Mouse (Mus musculus): ENCODE data around the gene Pold1. TPM values are rescaled to one million over a fixed set of nuclear protein-coding genes. Genes with fewer than 3 reads are reported as not detected.

Pold1 gene
- polyA plus RNA-seq, 1 experiment from 2014 or later: 19.4 TPM

DNA sequence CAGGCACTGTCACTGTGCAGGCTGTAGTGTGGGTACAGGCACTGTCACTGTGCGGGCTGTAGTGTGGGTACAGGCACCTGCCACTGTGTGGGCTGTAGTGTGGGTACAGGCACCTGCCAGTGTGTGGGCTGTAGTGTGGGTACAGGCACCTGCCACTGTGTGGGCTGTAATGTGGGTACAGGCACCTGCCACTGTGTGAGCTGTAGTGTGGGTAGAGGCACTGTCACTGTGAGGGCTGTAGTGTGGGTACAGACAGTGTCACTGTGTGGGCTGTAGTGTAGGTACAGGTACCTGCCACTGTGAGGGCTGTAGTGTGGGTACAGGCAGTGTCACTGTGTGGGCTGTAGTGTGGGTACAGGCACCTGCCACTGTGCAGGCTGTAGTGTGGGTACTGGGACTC lies 64.5 kb downstream of the Pold1 start:
- Histone ChIP-seq H3K9ac (ENCODE audit: low read depth, low read length) (no peak overlapping the region), H3K9me3 (replicated peaks; ENCODE audit: control insufficient read depth, low read length, poor library complexity, severe bottlenecking) (no peaks in the 10 kb centered on the region), H3K27me3 (ENCODE audit: control insufficient read depth, insufficient read depth, low read depth, low read length) (peaks cover 3% of the 10 kb centered on the region), H3K4me2 (ENCODE audit: low read length) (no peak overlapping the region), H3K27ac (ENCODE audit: low read length) (no peak overlapping the region), H3K4me1 (ENCODE audit: control insufficient read depth, insufficient read depth, low read length) (no peaks in the 10 kb centered on the region), H3K4me3 (ENCODE audit: low read depth, low read length) (no peak overlapping the region), H3K36me3 (ENCODE audit: control insufficient read depth, insufficient read depth, low read length) (peaks cover 8% of the 10 kb centered on the region)
- ATAC-seq: no peak
- WGBS: 100% methylated on average over 1 of the region's 1 CpGs

DNA sequence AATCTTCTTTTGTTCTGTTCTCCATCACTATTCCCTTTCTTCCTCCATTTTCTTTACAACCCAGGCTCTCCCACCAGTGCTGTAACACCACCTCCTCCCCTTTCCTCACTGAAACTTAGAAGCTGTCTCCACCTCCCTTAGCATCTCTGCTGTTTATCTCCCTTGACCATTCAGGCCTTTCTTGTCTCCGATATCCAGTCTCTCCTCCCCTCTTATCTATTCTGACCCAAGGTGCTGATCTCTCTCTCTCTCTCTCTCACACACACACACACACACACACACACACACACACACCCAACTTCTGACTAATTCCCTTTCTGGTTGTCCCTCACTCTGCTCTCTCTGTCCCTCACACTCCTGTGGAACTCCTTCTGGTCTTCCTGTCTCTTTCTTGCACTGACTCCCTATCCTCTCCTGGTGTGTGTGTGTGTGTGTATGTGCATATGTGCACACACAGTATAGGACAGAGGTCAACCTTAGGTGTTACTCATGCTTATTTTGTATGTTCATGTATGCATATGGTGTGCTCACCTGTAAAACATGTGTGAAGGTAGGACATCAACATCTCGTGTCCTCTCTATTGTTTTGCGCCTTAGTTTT lies 65.7 kb downstream of the Pold1 start:
- Histone ChIP-seq H3K4me1 (ENCODE audit: control insufficient read depth, insufficient read depth, low read length) (no peaks in the 10 kb centered on the region), H3K9ac (ENCODE audit: low read depth, low read length) (0 out of 2 replicates have a peak overlapping the region, but pooled peaks have one; percentile 38), H3K27ac (ENCODE audit: low read length) (no peak overlapping the region), H3K27me3 (ENCODE audit: control insufficient read depth, insufficient read depth, low read depth, low read length) (peaks cover 3% of the 10 kb centered on the region), H3K4me3 (ENCODE audit: low read depth, low read length) (no peak overlapping the region), H3K9me3 (replicated peaks; ENCODE audit: control insufficient read depth, low read length, poor library complexity, severe bottlenecking) (no peaks in the 10 kb centered on the region), H3K4me2 (ENCODE audit: low read length) (no peak overlapping the region), H3K36me3 (ENCODE audit: control insufficient read depth, insufficient read depth, low read length) (no peaks in the 10 kb centered on the region)
- 81% methylated on average over 3 of the region's 3 CpGs for WGBS
- no peak for ATAC-seq

Small RNAs within 50 kb of the gene (microRNA-seq; reads per million reads assigned to microRNA genes)
- not detected for gene Mir7053

Other genes with a start within 250 kb of the Pold1 start
- 4.0 and 4.2 TPM in 2 replicates for gene Clec11a, start 241.9 kb downstream of the Pold1 start, polyA plus RNA-seq (2015; fragmentation: Nextera tagmentation; extraction: Ambion mirVana)
- 35.6 and 36.8 TPM in 2 replicates for gene Shank1, start 238.6 kb downstream of the Pold1 start, polyA plus RNA-seq (2015; fragmentation: Nextera tagmentation; extraction: Ambion mirVana)
- gene Syt3, start 164.7 kb downstream of the Pold1 start, polyA plus RNA-seq (2015; fragmentation: Nextera tagmentation; extraction: Ambion mirVana): 57.4 and 73.2 TPM in 2 replicates
- 2.0 and 3.6 TPM in 2 replicates for gene 1700008O03Rik, start 163.0 kb downstream of the Pold1 start, polyA plus RNA-seq (2015; fragmentation: Nextera tagmentation; extraction: Ambion mirVana)
- 14.3 and 15.9 TPM in 2 replicates for gene Lrrc4b, start 119.8 kb downstream of the Pold1 start, polyA plus RNA-seq (2015; fragmentation: Nextera tagmentation; extraction: Ambion mirVana)
- gene Aspdh, start 83.5 kb downstream of the Pold1 start, polyA plus RNA-seq (2015; fragmentation: Nextera tagmentation; extraction: Ambion mirVana): 3.9 and 4.2 TPM in 2 replicates
- 39.5 and 39.6 TPM in 2 replicates for gene Josd2, start 80.9 kb downstream of the Pold1 start, polyA plus RNA-seq (2015; fragmentation: Nextera tagmentation; extraction: Ambion mirVana)
- 121 and 137 TPM in 2 replicates for gene Emc10, start 52.3 kb downstream of the Pold1 start, polyA plus RNA-seq (2015; fragmentation: Nextera tagmentation; extraction: Ambion mirVana)
- gene Fam71e1, start 52.3 kb downstream of the Pold1 start, polyA plus RNA-seq (2015; fragmentation: Nextera tagmentation; extraction: Ambion mirVana): 24.2 and 29.8 TPM in 2 replicates
- gene Mybpc2, start 24.2 kb downstream of the Pold1 start, polyA plus RNA-seq (2015; fragmentation: Nextera tagmentation; extraction: Ambion mirVana): 0.16 and 0.17 TPM in 2 replicates
- not detected in 2 replicates for gene Spib, start 16.8 kb downstream of the Pold1 start, polyA plus RNA-seq (2015; fragmentation: Nextera tagmentation; extraction: Ambion mirVana)
- 54.1 and 58.1 TPM in 2 replicates for gene Nr1h2, start 5.1 kb upstream of the Pold1 start, polyA plus RNA-seq (2015; fragmentation: Nextera tagmentation; extraction: Ambion mirVana)
- 0.77 and 1.9 TPM in 2 replicates for gene Napsa, start 23.5 kb upstream of the Pold1 start, polyA plus RNA-seq (2015; fragmentation: Nextera tagmentation; extraction: Ambion mirVana)
- 5.5 and 6.4 TPM in 2 replicates for gene Kcnc3, start 41.8 kb upstream of the Pold1 start, polyA plus RNA-seq (2015; fragmentation: Nextera tagmentation; extraction: Ambion mirVana)
- gene Myh14, start 122.0 kb upstream of the Pold1 start, polyA plus RNA-seq (2015; fragmentation: Nextera tagmentation; extraction: Ambion mirVana): 2.9 and 3.3 TPM in 2 replicates
- gene Izumo2, start 159.9 kb upstream of the Pold1 start, polyA plus RNA-seq (2015; fragmentation: Nextera tagmentation; extraction: Ambion mirVana): not detected in 2 replicates
- 27.3 and 27.9 TPM in 2 replicates for gene Vrk3, start 199.6 kb upstream of the Pold1 start, polyA plus RNA-seq (2015; fragmentation: Nextera tagmentation; extraction: Ambion mirVana)
- gene Zfp473, start 202.2 kb upstream of the Pold1 start, polyA plus RNA-seq (2015; fragmentation: Nextera tagmentation; extraction: Ambion mirVana): 1.2 and 1.8 TPM in 2 replicates